8 mouse cellular contexts compared by ENCODE assay signal in the genomic region with DNA sequence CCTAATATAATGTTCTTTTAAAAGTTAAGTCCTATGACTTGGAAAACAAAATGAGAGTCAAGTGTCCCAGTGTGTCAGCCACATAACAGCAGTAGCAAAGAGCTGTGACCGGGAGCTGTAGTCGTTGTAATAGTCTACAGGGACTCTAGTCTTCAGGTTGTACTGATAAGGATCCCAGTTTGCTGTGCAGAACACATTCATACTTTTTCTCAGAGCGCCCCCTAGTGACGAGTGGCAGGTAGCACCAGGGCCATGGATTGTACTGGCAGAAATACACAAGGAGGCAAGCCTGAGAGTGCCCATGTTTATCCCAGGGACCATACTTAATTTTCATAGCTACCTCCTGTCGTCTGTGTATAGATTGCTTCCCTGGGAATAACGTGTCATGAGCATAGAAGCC. TPM values are rescaled to one million over a fixed set of nuclear protein-coding genes. Genes with fewer than 3 reads are reported as not detected.
A peak's percentile ranks its signal among the peaks of the same experiment; 100 is the strongest.
DNase-seq lines count a peak whose midpoint lies in the region; ATAC-seq lines count a peak whose summit lies in the region.

No protein-coding gene starts in this region.

- 0 out of 2 replicates have a peak, but pooled peaks cover 2% of the 10 kb centered on the region for H3K27me3 ChIP-seq in forebrain, embryonic 12.5 days

- no peak overlapping the region for H3K4me2 ChIP-seq in forebrain, embryonic 12.5 days

- H3K9ac ChIP-seq in forebrain, embryonic 12.5 days = no peak overlapping the region

- 10% methylated on average over 6 of the region's 6 CpGs for WGBS in forebrain, embryonic 12.5 days

- H3K36me3 ChIP-seq in forebrain, embryonic 12.5 days (replicated peaks) = no peaks in the 10 kb centered on the region

- H3K9me3 ChIP-seq in forebrain, embryonic 12.5 days = no peaks in the 10 kb centered on the region

- no peak overlapping the region for H3K27ac ChIP-seq in forebrain, embryonic 12.5 days

- no peak overlapping the region for H3K4me3 ChIP-seq in forebrain, embryonic 12.5 days (replicated peaks)

- intact Hi-C loops in heart, postnatal 14 days (cut with DNase I) = loop anchor here (2.0 to 10.0 kb wide), 3 partner anchors 161 to 895 kb away; no protein-coding TSS in a partner anchor

- no peaks in the 10 kb centered on the region for H3K4me1 ChIP-seq in forebrain, embryonic 12.5 days

- peak; percentile 73; the same call in 1 of the 2 replicates for ATAC-seq in forebrain, embryonic 12.5 days (ENCODE audit: low FRiP score)

- peak; percentile 86 for DNase-seq in ES-CJ7 (ENCODE audit: low read depth, low spot score)
- DNase-seq in c-Kit-positive CD71-negative TER-119-negative erythroid progenitor cells, embryonic 14.5 days (ENCODE audit: low read depth) = peak; percentile 71
- peak; percentile 72 to 84 for DNase-seq in heart, postnatal 14 days
- DNase-seq in layer of hippocampus, adult 11-12 months (ENCODE audit: low spot score) = peak; percentile 71
- peak; percentile 59 to 69 for DNase-seq in lung, adult 18-20 months
- peak; percentile 21 for DNase-seq in ovary, adult 18-20 months (ENCODE audit: low spot score)
- peak; percentile 62 to 80 for DNase-seq in thymus, postnatal 10 days (ENCODE audit: low spot score in 2 of 2)

RNA-seq across cellular contexts. Expression of gene Ly75, which starts 35.0 kb away (rescaled TPM):
- 1.2 and 1.9 TPM in 2 replicates for polyA plus RNA-seq in forebrain, embryonic 12.5 days (2016; fragmentation: Nextera tagmentation; extraction: Ambion mirVana)
- 1 to 10 TPM in 1 of 2 experiments, under 1 TPM in 1; 0.84 to 2.2 TPM for total RNA-seq in heart, postnatal 14 days (2021)

Comparison
In these comparisons a context has a peak if more than half of its experiments do, and no peak if none do; other contexts are left out.
1. DNase-seq: peak in every context shown above with its lines; median percentile 86 in ES-CJ7; 78 in heart, postnatal 14 days; 71 in c-Kit-positive CD71-negative TER-119-negative erythroid progenitor cells, embryonic 14.5 days; 71 in layer of hippocampus, adult 11-12 months; 71 in thymus, postnatal 10 days; 64 in lung, adult 18-20 months; 21 in ovary, adult 18-20 months.